Mouse (Mus musculus) intestine, embryonic 14.5 days (tissue): ENCODE measurements around the gene Cdc42se2. TPM values are rescaled to one million over a fixed set of nuclear protein-coding genes. Genes with fewer than 3 reads are reported as not detected.

Source experiments
- ATAC-seq: fragments of 200-750 bp; cut with Nextera tagmentation; replicated peaks from 2 replicates; pipeline ENCODE4 v1.8.0; 2017; ENCODE audit warnings: low read depth, moderate number of reproducible peaks, moderate TSS enrichment, moderate library complexity; ENCODE audit not compliant: low FRiP score, low TSS enrichment
- DNase-seq: peaks from one replicate; pipeline ENCODE4 v3.0.0-alpha.2; 2018; ENCODE audit warnings: low spot score
- H3K27ac ChIP-seq: fragments of 300-500 bp; sonication (generic); 2 replicates; pipeline ENCODE4 v1.5.1; 2014; ENCODE audit warnings: low read depth, mild to moderate bottlenecking, control low read depth
- H3K27me3 ChIP-seq: fragments of 300-500 bp; sonication (generic); replicated peaks from 2 replicates; pipeline ENCODE4 v1.6.1; 2014; ENCODE audit warnings: low read length, control low read depth; ENCODE audit not compliant: control insufficient read depth, insufficient read depth
- H3K36me3 ChIP-seq: fragments of 300-500 bp; sonication (generic); 2 replicates; pipeline ENCODE4 v1.6.1; 2014; ENCODE audit warnings: low read length, control low read depth; ENCODE audit not compliant: control insufficient read depth, insufficient read depth
- H3K4me1 ChIP-seq: fragments of 300-500 bp; sonication (generic); replicated peaks from 2 replicates; pipeline ENCODE4 v1.6.1; 2014; ENCODE audit warnings: low read length, control low read depth, mixed read lengths; ENCODE audit not compliant: control insufficient read depth, insufficient read depth
- H3K4me2 ChIP-seq: fragments of 300-500 bp; sonication (generic); 2 replicates; pipeline ENCODE4 v1.6.1; 2014; ENCODE audit warnings: low read length
- H3K4me3 ChIP-seq: fragments of 300-500 bp; sonication (generic); 2 replicates; pipeline ENCODE4 v1.5.1; 2014; ENCODE audit warnings: low read depth, low read length, control low read depth, mixed read lengths
- H3K9ac ChIP-seq: fragments of 300-500 bp; sonication (generic); 2 replicates; pipeline ENCODE4 v1.6.1; 2014; ENCODE audit warnings: mild to moderate bottlenecking, low read length
- H3K9me3 ChIP-seq: fragments of 300-500 bp; sonication (generic); 2 replicates; pipeline ENCODE4 v1.6.1; 2016; ENCODE audit warnings: low read length, control low read depth; ENCODE audit not compliant: control insufficient read depth
- WGBS: fragments of 180-500 bp; shearing (Covaris S2); extraction: QIAGEN DNeasy Blood & Tissue Kit; methylation state at CpG from one replicate; pipeline ENCODE4 v1.1.7; 2014; 5-methylcytosine and 5-hydroxymethylcytosine counted together
- polyA plus RNA-seq: library from polyadenylated mRNA; unstranded; fragments of >200 nt; fragmentation: Nextera tagmentation; extraction: Ambion mirVana; gene quantifications from 2 replicates; pipeline ENCODE4 v1.2.1, GENCODE M21; 2014

The Cdc42se2 gene
- polyA plus RNA-seq, 1 experiment from 2014 or later: 81.5 TPM

DNA sequence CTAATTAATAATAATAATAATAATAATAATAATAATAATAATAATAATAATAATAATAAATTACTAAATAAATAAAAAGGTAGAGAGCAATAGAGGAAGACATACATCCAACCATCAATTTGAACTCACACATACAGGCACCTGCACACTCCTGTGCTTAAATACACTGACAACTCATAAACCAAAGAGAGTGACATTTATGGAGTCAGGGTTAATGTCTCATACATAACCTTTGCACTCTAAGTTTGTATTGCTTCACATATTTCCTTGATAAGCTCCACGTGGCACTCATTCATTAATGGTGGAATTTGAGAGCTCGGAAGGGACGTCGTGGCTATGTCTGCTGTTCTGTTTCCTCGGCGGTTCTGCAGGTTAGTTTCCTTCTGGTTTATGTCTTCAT lies 15.1 kb upstream of the Cdc42se2 start:
- Histone ChIP-seq H3K27me3 (no peaks in the 10 kb centered on the region), H3K4me1 (no peaks in the 10 kb centered on the region), H3K36me3 (no peaks in the 10 kb centered on the region), H3K9ac (no peak overlapping the region), H3K9me3 (no peaks in the 10 kb centered on the region), H3K27ac (no peak overlapping the region), H3K4me3 (no peak overlapping the region), H3K4me2 (no peak overlapping the region)
- DNase-seq (no peak), ATAC-seq (no peak; the same call in 1 of the 2 replicates)
- 22% methylated on average over 6 of the region's 6 CpGs for WGBS

DNA sequence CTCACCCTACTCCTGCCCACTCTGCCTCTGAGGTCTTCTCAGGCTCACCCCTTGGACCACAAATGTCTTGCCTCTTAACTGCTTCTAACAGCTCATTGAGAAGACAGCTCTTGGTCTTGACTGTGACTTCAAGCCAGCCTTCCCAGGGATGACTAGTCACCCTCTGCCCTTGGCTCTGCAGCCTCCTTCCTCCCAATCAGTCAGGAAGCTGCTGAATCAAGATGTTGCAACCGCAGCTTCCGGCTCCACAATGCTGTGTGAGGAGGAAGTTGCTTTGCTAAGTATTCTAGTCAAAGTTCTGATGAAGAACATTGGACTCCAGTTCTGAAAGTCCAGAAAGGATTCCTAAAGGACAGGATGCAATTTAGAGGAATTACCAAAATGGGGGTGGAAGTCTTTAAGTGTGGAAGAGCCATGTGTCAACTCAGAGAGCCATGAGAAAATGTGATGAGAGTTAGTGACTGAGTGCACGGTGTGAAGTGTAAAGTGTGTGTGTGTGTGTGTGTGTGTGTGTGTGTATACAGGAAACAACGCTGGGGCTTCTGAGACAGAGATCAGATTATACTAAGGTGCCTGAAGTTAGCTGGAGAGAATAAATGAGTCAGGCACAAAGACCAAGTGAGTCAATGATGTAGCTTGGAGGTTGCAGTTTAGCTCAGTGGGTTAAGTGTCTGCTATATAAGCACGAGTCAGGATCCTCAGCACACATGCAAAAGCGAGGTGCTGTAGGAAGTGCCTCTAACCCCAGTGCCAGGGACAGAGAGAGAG lies 14.5 kb upstream of the Cdc42se2 start:
- 64% methylated on average over 6 of the region's 6 CpGs for WGBS
- Histone ChIP-seq H3K4me3 (no peak overlapping the region), H3K27ac (no peak overlapping the region), H3K27me3 (no peaks in the 10 kb centered on the region), H3K36me3 (no peaks in the 10 kb centered on the region), H3K9ac (no peak overlapping the region), H3K4me2 (no peak overlapping the region), H3K4me1 (no peaks in the 10 kb centered on the region), H3K9me3 (no peaks in the 10 kb centered on the region)
- ATAC-seq (no peak), DNase-seq (no peak)

DNA sequence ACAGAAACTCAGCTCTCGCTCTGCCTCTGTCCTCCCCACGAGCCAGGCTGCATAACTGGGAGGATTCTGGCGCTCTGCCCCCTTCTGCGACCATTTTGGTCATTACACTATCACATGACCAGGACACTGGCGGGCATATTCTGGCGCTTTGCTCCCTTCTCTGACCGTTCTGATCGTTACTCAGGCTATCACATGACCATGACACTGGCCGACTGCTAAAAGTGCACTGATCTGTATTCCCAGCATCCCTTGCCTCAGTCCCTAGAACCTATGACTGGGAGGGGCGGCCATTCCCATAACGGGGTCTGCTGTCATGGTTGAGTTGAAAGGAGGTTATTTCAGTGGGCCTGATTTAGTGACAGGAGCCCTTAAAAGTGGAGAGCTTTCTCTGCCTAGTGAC lies 9.1 kb upstream of the Cdc42se2 start:
- Histone ChIP-seq H3K9ac (no peak overlapping the region), H3K36me3 (no peaks in the 10 kb centered on the region), H3K27me3 (no peaks in the 10 kb centered on the region), H3K4me1 (no peaks in the 10 kb centered on the region), H3K27ac (no peak overlapping the region), H3K4me2 (no peak overlapping the region), H3K9me3 (no peaks in the 10 kb centered on the region), H3K4me3 (no peak overlapping the region)
- no peak for ATAC-seq
- DNase-seq: no peak
- 85% methylated on average over 11 of the region's 11 CpGs for WGBS

DNA sequence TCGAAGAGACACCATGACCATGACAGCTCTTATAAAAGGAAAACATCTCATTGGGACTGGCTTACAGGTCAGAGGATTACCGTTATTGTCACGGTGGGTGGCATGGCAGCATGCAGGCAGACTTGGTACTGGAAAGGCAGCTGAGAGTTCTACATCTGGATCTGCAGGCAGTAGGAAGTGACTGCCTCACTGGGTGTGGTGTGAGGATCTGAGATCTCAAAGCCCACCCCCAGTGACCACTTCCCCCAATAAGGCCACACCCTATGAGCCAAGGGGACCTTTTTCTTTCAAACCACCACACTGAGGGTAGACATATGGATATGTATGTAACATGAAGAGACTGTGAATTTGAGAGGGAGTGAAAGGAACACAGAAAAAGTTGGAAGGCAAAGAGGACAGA lies 7.2 kb upstream of the Cdc42se2 start:
- 85% methylated on average over 3 of the region's 3 CpGs for WGBS
- no peak for ATAC-seq

DNA sequence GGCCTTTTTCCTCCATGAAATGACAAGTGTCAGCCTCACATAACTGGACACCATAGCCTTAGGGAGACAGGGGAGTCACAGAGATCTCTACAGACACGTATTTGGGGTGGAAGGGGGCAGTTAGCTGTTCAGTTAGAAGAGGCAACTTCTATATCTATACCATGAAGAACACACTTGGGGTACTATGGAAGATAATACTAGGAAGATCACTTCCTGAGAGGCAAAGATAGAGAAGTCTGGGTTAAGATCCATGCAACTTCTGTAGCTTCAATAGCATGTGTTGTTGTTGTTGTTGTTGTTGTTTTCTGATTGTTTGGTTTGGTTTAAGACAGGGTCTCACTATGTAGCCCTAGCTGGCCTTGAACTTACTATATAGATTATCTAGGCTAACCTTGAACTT lies 5.7 kb upstream of the Cdc42se2 start:
- H3K27ac ChIP-seq: no peak overlapping the region
- no peak overlapping the region for H3K9ac ChIP-seq
- 66% methylated on average over 1 of the region's 1 CpGs for WGBS
- no peaks in the 10 kb centered on the region for H3K9me3 ChIP-seq
- no peak for ATAC-seq
- no peaks in the 10 kb centered on the region for H3K27me3 ChIP-seq
- 0 out of 2 replicates have a peak, but pooled peaks cover under 1% of the 10 kb centered on the region for H3K4me1 ChIP-seq
- H3K4me3 ChIP-seq: no peak overlapping the region
- DNase-seq: no peak
- no peaks in the 10 kb centered on the region for H3K36me3 ChIP-seq
- no peak overlapping the region for H3K4me2 ChIP-seq

More for the DNA sequence above, 7.2 kb upstream of the Cdc42se2 start:
- Histone ChIP-seq H3K27me3 (no peaks in the 10 kb centered on the region), H3K9me3 (no peaks in the 10 kb centered on the region), H3K9ac (no peak overlapping the region), H3K4me1 (no peaks in the 10 kb centered on the region), H3K36me3 (no peaks in the 10 kb centered on the region), H3K4me3 (no peak overlapping the region), H3K27ac (no peak overlapping the region), H3K4me2 (no peak overlapping the region)
- no peak for DNase-seq

DNA sequence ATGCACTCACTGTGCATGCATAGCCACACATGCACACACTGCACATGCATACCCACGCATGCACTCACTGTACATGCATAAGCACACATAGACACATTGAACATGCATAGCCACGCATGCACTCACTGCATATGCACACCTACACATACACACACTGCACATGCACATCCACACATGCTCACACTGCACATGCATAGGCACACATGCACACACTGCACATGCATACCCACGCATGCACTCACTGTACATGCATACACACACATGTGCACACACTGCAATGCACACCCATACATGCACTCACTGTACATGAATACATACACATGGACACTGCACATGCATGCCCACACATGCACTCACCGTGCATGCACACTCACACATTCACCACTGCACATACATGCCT lies 4.0 kb upstream of the Cdc42se2 start:
- WGBS: 95% methylated on average over 4 of the region's 4 CpGs
- no peak overlapping the region for H3K27ac ChIP-seq

DNA sequence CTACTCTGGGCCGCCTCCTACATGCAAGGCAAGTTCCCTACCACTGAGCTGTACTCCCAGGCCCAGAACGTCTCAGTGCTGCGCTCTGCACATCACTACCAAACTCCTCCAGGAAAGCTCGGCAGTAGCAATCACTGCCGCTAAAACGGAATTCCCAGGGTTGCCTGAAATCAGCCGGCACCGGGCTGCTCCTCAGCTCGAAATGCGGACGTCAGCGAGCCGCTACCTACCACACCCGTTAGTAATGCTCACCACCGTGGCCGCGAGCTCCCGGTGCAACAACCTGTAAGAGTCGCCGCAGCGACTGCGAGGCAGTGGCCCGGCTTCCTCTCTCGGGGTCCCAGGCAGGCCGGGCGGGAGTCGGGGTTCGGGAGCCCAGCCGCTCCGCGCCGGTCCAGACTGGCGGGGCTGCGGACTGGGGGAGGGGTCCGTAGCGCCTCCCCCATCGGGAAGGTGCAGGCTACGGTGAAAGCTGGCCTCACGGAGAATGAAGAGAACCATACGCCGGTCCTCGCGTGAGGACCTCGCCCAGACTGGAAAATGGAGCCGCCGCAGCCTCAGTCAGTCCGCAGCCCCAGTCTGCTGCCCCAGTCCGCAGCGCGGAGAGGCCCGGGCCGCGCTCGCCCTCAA lies 502 bp downstream of the Cdc42se2 start:
- H3K4me1 ChIP-seq: peaks cover 10% of the 10 kb centered on the region
- peak overlapping the region; percentile 59 for H3K4me2 ChIP-seq
- peak overlapping the region; percentile 99 for H3K27ac ChIP-seq
- H3K9me3 ChIP-seq: no peaks in the 10 kb centered on the region
- peak overlapping the region; percentile 95 for H3K9ac ChIP-seq
- H3K27me3 ChIP-seq: no peaks in the 10 kb centered on the region
- ATAC-seq: peak; percentile 20
- WGBS: under 1% methylated on average over 54 of the region's 54 CpGs
- peak; percentile 92 for DNase-seq
- H3K4me3 ChIP-seq: peak overlapping the region; percentile 87
- no peaks in the 10 kb centered on the region for H3K36me3 ChIP-seq

More for the DNA sequence above, 4.0 kb upstream of the Cdc42se2 start:
- Histone ChIP-seq H3K9ac (no peak overlapping the region), H3K36me3 (no peaks in the 10 kb centered on the region), H3K4me1 (peaks cover 4% of the 10 kb centered on the region; the same call in 1 of the 2 replicates), H3K27me3 (no peaks in the 10 kb centered on the region), H3K4me2 (no peak overlapping the region), H3K4me3 (no peak overlapping the region), H3K9me3 (no peaks in the 10 kb centered on the region)
- ATAC-seq (no peak), DNase-seq (no peak)

DNA sequence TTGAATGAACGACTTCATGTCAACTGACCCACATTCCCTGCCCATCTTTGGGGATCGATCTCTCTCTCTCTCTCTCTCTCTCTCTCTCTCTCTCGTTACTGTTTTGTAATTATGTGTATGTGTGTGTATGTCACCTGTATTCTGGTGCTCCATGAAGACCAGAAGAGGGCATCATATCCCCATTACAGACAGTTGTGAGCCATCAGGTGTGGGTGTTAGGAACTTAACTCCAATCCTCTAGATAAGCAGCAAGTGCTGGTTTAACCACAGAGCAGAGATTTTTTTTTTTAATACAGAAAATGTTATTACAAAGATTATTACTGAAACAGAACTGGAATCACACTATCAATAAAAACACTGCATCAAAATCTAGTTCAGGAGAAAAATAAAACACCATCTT lies 1.9 kb downstream of the Cdc42se2 start:
- Histone ChIP-seq H3K27ac (no peak overlapping the region), H3K27me3 (no peaks in the 10 kb centered on the region), H3K36me3 (no peaks in the 10 kb centered on the region), H3K9me3 (no peaks in the 10 kb centered on the region), H3K9ac (no peak overlapping the region), H3K4me3 (no peak overlapping the region), H3K4me2 (peak overlapping the region; percentile 59), H3K4me1 (peaks cover 10% of the 10 kb centered on the region)
- WGBS: 81% methylated on average over 3 of the region's 3 CpGs
- DNase-seq (no peak), ATAC-seq (no peak)

DNA sequence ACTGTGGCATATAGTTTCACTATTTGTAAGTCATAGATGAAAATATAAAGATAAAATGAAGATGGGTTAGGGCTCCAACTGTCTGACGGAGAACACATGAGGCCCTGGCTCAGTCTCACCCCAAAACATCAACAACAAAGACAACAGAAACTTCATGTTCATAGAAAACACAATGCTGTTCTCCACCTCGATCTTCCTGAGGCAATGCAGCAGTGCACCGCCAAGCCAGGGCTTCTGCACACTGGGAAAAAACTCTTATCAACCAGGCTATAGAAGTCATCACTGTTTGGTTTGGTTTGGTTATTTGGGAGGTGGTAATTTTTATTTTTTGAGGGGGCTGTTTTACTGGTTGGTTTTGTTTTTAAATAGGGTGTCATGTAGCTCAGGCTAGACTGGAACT lies 3.0 kb downstream of the Cdc42se2 start:
- ATAC-seq (no peak), DNase-seq (no peak)
- Histone ChIP-seq H3K9ac (no peak overlapping the region), H3K4me3 (no peak overlapping the region), H3K9me3 (no peaks in the 10 kb centered on the region), H3K27ac (no peak overlapping the region), H3K27me3 (no peaks in the 10 kb centered on the region), H3K36me3 (no peaks in the 10 kb centered on the region), H3K4me1 (peaks cover 10% of the 10 kb centered on the region), H3K4me2 (no peak overlapping the region)
- WGBS: 89% methylated on average over 3 of the region's 3 CpGs
